Mouse (Mus musculus) kidney, adult 8-10 months (tissue): ENCODE data around the gene Snx19.

Source experiments
- DNase-seq, 2 experiments: peaks; one replicate each; pipeline ENCODE4 v3.0.0; 2022

The Snx19 gene

DNA sequence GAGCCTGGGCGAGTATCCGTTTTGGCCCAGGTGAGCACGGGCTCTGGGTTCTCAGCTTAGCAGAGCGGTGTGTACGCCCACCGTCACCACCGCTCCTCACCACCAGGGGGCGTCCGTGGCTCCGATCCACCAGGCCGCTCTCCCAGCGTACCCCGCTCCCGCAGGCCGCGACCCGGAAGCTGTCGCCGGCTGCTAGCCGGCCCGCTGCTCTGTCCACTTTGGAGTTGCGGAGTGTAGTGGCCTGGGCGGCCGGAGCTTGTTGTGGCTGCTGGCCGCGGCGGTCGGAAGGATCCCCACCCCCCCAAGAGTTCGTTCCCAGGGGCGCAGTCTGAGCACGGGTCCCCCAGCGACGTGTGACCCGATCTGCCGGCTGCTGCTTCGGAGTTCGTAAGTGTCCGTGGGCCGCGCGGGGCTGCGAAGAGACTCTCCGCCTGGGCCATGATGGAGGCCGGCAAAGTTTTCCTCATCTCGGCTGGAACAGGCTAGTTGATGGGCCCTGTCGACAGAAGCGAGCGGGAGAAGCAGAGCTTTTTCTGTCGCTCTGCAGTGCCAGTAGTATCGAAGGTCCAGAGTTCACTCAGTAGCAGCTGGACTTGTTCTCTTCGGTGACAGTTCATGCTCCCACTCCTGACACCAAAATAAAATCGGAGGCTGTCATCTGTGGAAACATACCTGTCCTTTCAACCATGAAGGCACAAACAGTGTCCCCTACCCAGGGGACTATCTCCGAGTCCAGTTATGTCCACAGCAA, at the start of gene Snx19:
Gene Snx19 (plus strand): TSS at position 227 of the 751 bp plus-strand sequence.
- peak; percentile 89 to 94 for DNase-seq

DNA sequence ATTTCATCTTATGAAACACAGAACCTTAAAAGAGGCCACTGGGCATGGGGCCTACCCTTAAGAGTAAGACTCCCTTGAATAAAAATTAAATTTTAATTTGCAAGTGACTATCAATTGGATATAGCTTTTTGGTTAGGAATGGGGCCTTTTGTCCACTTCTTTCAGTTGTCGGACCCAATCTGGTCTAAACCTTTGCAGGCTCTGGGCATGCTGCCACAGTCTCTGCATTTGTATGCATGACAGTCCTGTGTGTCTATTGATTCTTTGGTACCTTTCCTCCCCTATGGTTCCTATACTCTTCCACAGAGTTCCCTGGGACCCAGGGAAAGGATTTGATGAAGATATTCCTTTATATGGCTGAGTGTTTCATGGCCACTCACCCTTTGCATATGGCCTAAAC, 26.1 kb upstream of the Snx19 start:
- no peak for DNase-seq

DNA sequence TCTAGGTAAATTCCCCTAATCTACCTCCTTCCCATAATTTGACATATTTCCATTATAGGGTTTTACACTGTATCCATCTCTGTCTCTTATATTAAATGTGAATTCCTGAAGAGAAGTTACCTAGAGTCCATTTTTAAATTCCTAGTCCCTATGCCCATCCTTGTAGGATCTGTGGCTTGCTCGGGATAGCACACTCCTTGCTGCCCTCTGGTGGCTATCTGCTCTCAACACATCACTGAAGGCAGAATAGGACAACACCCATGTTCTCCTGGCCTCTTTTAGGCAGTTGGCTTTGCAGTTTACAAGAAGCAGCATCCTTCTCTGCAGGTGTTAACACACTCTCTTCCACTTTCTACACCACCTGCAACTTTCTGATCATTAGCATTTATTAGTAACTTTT, 4.0 kb upstream of the Snx19 start:
- DNase-seq: peak; percentile 30 to 57

DNA sequence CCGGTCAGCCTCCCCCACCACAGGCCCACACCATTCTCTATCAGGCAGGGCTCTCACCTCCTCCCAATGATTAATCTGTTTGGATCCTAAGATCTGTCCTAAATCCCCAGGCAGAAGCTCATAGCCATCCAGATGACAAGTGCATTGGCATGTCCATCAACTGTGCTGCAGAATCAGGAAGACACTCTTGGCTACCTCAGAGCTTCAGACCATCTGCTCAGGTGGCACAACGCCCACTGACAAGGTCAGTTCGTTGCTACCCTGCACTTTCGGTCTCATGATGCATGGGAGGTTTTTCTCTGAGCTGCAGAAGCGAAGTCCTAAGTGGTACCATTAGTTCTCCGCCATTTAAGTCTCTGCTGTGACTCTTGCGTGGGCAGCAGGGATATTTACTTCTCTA, 1.7 kb upstream of the Snx19 start:
- DNase-seq: no peak

DNA sequence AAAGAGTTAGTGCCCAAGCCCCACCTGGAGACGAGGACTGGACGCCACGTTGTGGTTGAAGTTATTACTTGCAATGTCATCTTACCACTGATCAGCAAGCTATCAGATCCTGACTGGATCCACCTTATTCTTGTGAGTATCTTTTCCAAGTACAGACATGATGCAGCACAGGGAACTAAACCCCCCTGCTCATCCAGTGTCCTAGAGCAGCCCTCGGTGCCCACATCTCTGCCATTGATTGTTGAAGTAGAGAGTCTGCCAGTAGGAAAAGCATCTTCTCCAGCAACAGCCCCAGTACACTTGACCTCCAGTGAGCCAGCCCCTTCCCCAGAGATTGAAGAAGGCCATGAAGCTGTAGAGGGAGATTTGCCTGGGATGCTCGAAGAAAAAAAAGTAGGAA, 1.3 kb downstream of the Snx19 start:
- DNase-seq: no peak

DNA sequence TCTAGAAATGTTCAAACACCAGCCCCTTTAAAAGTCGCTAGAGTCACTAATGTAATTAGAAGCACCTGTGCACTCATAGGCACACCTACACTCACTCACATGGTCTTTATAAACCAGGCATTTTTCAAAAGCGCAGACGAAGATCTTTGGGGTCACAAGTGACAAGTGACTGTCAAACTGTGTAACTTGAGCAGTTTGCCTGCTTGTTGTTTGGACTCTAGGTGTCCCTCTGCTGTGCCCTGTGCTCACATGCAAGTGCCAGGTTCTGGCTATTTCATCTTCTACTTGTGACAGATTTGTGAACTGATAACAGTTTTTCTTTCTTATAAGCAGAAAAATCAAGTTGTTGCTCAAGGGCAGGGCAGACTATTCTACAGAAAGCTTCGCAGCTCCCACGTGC, 3.5 kb downstream of the Snx19 start:
- DNase-seq: no peak

DNA sequence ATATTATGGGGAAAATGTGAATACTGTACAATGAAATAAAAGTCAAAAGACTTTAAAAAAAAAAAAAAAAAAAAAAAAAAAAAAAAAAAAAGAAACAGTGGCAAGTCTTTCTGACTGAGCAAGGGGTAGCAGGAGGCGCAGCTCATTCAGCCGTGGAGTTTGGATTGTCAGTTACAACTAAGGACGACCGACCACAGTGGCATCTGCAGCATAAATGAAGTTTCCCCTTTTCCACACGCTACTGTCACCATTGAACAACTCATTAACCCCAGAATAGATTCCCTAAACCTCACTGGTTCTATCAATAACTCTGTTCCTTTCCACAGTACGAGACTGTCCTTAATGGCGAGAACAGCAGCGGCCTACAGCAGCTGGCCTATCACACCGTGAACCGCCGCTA, 5.0 kb downstream of the Snx19 start:
- DNase-seq: no peak

DNA sequence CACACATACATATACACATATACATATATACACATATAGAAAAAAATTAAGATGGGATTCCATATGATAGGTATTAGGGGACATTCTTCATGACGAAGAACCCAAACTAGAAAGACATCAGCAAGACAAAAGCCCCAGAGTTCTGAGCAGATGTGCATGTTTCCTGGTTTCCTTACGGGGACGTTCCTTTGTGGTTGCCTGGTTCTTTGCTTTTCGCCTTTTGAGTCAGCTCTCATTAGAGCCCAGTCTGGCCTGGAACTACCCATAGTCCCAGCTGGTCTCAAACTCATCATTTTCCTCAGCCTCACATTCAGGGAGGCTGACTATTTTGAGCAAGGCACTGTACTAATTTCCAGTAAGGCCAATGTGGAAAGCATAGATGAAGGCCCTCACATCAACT, 7.0 kb downstream of the Snx19 start:
- no peak for DNase-seq

DNA sequence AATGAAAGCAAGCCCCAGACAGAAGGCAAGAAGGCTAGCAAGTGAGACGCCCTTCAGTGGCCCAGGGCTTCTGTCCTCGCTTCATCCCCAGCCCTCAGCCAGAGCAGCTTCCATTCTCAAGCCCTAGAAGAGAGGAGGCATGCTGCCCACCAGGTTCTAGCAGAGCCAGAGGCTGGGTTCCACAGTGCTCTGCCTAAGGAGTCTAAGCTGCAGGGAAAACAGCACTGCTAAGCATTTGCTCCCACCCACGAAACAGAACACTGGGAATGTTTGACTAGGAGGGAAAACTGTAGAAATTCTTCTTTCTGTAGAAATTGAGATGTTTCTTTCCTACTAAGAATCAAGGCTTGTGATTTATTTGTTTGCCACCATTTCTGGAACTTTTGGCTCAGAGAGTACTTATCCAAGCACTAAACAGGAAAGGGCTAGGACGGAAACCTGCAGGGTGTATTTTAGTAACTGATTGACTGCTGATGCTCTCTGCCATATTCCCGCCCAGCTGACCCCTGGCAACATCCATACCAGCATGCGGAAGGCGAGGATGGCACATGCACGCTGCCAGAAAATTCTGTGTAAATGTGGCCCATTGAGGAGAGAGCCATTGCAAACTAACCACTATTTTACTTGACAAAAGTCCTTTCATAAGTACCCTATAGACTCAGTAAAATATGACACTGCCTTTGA, 9.1 kb downstream of the Snx19 start:
- DNase-seq: peak; percentile 20 to 53

DNA sequence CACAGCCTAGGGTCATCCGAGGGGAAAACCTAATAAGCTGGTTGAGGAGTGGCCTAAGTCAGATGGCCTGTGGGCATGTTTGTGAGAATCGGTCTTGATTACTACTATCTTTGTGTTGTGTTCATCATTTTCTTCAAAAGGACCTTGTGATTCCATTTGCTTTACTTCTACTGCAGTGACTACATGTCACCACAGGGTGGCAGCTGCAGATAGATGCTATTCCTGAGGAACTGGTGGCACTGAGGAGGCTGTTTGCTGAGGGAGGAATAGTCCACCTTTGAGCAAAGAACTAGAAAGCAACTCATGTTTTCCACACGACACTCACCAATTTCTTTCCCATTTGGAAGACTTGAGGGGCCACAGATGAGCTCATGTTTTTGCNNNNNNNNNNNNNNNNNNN, 11.6 kb downstream of the Snx19 start:
- DNase-seq: peak; percentile 15 to 39

DNA sequence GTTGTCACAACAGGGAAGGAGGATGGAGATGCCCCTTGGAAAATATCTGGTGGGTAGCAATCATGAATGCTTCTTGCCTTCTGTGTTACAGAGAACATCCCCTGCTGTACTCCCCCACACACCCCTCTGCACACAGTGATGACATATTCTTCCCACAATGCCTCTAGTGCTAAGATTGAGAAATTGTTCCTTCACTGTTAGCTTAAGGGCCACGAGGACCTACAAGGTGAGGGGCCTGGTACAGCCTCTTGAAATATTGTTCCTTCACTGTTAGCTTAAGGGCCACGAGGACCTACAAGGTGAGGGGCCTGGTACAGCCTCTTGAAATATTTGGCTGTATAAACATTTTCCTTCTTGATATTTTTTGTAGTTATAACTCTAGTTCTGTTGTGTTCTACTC, 14.9 kb downstream of the Snx19 start:
- no peak for DNase-seq

DNA sequence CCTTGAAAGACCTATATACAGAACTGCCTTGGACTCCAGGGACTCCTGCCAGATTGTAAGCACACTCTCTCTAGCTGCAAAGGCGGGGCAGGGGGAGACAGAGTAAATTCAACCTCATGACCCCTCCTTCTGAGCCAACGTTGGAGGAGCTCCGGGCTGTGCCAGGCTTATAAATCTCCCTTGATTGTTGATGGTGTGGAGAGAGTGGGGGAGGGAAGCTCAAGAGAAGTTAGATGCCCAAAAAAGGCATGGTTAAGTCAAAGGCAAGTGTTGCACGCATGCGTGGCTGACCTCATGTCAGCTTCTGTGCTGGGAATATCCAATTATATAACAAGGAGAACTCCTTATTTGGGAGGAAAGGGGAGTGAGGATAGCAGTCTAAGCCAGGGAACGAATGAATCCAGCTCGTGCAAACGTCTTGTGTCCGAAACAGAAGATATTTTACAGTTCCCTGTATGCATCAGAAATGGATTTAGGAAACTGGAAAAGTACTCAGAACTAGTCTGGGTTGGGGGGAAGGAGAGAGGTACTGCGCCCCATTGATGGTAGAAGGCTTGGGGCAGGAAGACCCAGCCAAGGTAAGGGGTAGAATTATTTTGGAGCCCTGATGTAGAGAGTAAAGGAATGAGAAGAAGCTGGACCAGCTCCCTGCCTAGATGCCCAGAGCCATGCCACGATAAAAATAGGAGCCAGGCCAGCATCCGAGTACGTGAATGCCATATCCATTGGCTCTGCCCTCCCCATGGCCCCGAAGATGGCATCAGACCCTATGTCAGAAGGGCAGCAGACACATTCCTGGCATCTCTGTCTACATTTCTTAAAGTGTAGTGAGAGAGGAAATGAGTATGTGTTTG, 18.6 kb downstream of the Snx19 start:
- peak; percentile 30 to 40 for DNase-seq

DNA sequence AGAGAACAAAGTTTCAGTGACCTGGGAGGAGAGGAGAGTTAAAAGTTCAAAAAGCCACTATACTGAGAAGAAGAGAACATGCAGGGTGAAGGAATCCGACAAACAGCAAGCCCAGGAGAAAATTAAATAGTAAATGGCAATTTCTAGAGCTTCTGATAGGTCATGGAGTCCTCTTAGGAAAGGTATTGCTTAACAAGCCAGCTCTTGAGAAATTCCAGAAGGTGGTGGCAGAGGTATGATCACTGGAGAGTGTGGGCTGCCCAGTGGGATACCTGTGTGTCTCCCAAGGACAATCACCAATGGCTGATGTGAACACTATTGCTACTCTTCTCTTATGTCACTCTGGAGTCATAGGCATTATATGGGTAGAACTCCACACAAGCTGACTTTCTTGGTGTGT, 19.2 kb downstream of the Snx19 start:
- no peak for DNase-seq

DNA sequence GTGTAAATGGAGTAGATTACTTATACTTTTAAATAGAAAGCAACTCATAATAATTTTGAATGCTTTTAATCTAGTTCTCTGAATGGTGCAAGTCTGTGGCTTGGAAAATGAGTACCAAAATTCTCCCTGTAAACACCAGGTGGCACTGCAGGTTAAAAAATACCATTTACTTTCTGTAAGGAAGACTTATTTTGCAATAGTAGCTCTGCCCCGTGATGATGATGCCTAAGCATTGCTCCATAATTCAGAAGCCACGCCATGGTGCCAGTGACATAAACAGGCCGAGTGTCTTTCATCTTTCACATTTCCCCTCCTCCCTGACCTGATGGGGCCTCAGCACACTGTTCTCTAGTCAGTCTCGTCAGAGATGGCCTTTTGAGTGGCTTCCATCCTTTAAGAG, 21.6 kb downstream of the Snx19 start:
- peak; percentile 33 to 34 for DNase-seq

DNA sequence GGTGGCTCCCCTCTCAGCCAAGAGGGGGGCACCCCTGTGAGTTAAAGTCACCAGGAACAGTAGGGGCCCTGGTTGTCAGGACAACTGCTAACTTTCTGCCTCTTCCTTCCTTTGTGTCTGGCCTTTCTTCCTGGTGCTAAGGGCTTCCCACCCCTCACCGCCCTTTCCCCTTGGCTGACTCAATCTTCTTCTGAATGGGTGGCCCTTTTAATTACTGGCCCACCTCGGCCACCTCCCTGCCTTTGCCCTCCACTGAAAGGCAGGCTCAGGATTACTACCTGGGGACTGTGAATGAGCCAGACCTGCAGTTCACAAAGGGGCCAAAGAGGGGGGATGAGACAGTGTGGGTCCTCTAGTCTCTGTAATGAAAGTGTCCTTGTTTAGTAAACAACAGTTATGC, 23.0 kb downstream of the Snx19 start:
- DNase-seq: no peak

DNA sequence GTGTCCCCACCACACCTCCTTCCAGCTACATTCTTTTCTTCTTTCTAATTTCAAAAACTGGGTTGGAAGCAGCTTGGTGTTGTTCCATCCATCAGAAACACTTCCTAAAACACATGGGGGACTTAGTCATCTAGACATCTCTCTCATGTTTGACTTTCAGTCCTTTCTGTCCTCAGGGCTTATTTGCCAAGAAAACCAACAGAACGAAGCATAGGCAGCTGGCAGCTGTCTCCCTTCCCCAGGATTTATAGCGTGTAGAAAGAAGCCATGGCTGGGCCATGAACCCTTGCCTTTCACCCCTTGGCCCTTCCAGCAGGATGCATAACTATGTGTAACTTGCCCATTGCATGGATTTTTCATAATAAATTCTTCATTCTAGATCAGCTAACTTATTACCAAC, 23.9 kb downstream of the Snx19 start:
- peak in 1 of 2 experiments; percentile 19 for DNase-seq

DNA sequence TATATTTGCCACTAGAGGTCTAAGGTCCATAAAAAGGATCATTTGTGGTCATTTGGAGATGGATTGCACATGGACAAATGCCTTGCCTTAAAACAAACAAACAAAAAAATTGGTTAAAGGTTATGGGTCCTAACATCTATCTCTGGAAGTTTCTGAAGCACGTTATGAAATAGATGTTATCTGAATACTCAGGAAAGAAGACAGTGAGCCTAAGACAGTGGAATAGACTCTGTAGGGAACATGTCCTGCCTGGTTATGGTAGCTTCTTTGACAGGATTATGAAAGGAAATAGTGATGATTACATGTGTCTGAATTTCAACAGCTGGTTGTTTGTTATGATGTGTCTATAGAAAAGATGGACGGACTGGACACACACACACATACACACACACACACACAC, 27.6 kb downstream of the Snx19 start:
- DNase-seq: peak in 1 of 2 experiments; percentile 3

DNA sequence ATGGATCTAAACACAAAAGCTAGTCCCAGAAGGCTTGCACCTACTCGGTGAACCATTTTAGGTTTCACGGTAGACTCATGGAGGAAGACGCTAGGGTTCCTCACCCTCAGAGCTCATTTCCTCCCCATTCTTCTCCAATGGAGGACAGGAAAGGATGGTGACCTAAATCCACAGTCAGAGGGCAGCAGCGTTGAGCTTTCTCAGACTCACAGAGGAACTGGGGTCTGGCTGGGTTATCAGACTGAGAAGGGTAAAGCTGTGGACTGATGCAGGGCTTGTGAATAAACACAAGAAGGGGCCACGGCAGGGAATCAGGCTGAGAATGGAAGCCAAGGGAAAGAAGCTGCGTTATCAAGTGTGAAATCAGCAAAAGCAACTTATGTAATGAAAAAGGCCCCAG, 29.3 kb downstream of the Snx19 start:
- DNase-seq: peak; percentile 11 to 23

DNA sequence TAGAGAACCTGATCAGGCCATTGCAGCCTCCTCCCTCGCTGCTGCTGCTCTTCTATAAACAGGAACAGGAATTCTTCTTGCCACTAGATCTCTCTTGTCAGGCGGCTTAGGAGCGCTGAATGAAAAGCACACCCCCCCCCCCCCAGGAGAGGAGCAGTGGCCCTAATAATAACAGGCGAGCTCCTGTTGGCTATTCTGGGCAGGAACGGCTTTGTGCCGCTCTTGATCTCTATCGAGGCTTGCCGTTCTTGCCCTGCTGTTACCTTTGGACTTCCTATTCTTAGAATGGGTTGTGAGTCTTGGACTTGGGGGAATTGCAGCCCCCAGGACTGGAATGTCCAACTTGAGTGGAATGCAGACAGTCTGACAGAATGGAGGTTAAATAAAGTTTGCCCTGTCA, 33.6 kb downstream of the Snx19 start:
- no peak for DNase-seq

DNA sequence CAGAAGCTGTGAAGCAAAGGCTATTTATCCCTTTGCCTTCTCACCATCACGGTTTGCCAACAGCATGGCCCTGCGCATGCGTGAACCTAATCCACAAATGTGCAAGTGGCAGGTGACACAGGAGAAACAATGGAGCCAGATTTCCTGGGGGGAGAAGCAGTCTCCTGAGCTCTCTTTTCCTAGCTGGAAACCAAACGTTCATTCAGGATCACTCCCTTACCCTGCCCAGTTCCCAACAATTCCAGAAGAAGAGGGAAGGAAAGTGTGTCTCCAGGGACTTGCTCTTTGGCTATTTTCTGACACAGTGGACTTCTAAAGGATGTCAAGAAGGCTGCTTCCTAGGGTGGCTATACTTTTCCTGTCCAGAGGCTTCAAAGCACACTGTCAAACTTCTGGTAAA, 37.8 kb downstream of the Snx19 start:
- peak; percentile 26 to 61 for DNase-seq

DNA sequence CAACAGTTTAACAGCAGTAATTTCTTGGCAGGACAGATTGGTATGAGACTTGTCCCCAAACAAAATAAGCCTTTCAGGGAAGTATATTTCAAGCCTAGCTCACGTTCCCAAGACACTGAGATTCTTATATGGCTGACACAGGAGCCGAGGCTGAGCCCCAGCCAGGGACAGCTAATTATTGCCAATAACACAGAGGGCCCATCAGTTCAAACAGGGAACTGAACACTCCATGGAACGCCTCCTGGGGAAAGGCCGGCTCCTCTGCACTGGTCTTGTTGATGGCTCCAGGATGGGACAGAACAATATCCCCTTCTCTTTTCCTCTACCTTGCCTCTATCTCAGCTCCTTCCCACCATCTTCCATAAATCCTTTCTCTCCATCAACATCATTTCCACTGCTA, 53.1 kb downstream of the Snx19 start:
- DNase-seq: no peak

DNA sequence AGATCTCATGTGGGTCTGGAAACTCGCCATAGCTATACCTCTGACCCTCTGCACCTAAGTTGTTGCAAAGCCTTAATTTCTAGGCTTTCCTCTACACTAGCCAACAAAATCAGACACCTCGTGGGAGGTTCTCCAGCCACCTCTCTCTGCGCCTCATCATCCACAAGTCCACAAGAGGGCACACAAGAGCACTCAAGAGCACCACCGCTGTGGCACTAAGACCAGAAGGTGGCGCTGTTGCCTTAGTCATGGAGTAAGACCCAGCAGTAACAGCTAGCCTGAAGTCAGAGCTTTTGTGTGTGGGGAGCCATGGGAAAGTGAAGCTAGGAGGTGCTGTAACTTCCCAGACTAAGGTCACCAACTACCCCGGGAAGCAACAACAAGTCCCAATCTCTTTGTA, 53.6 kb downstream of the Snx19 start:
- peak; percentile 88 to 94 for DNase-seq

DNA sequence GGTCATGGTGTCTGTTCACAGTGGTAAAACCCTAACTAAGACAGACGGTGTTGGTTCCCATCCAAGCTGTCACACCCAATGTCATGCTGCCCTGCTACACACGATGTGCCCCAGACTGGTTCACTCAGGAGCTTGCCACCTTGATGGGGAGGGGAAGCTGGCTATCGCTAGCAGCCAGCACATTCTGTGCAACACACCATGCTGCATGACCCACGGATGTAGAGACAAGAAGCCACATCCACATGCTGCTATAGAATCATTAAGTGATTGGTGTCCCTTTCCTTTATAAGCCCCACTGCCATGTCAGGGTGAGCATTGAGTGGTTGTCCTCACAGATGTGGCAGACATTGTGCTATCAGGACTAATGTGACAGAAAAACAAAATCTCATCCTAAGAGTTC, 55.2 kb downstream of the Snx19 start:
- no peak for DNase-seq

DNA sequence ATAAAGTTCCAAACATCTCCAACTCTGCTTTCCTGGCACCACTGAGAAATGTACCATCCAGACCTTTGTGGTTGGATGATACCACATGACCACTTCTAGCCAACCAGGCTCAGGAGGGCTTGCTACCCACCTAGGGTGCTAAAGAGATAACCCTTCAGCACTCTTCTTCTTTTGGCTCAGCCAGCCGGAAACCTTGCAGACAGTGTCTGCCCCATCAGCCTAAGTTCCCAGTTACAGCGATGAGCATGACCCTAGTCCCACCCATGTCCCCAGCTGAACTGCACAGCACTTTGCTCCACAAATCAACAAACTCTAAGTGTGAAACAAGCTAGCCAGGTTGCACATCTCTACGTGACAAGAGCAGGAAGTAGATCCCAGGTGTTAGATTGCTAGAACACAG, 57.3 kb downstream of the Snx19 start:
- DNase-seq: no peak
